ENCODE assay signal across 8 mouse cellular contexts in genomic region chrX:166169892-166170799, GRCm38 (mm10). TPM values are rescaled to one million over a fixed set of nuclear protein-coding genes. Genes with fewer than 3 reads are reported as not detected.
DNase-seq lines count a peak whose midpoint lies in the region; ATAC-seq and TF ChIP-seq lines count a peak whose summit lies in the region.

Gene Gemin8 (plus strand): TSS chrX:166170454.

- H3K36me3 ChIP-seq in embryonic facial prominence, embryonic 14.5 days (ENCODE audit: control insufficient read depth, insufficient read depth, low read length): no peaks in the 10 kb centered on the region
- no peaks in the 10 kb centered on the region for H3K36me3 ChIP-seq in heart, adult 2 months (ENCODE audit: control insufficient read depth, insufficient read depth, low read length)
- no peaks in the 10 kb centered on the region for H3K36me3 ChIP-seq in limb, embryonic 13.5 days
- H3K36me3 ChIP-seq in midbrain, embryonic 16.5 days (ENCODE audit: control insufficient read depth, insufficient read depth, low read length): no peaks in the 10 kb centered on the region

- TF ChIP-seq EP300 in heart, adult 2 months (IDR thresholded peaks at IDR 0.05; ENCODE audit: insufficient read depth, low read depth, low read length): no peak

- peak; percentile 99 for ATAC-seq in embryonic facial prominence, embryonic 14.5 days (ENCODE audit: low read depth)
- peak; percentile 99 for ATAC-seq in limb, embryonic 13.5 days (ENCODE audit: low FRiP score, low read depth)
- peak; percentile 99 for ATAC-seq in midbrain, embryonic 16.5 days

- DNase-seq in 3T3-L1 (ENCODE audit: low read depth, low spot score): peak; percentile 97
- peak; percentile 60 to 83 for DNase-seq in adrenal gland, postnatal 4 days (ENCODE audit: low spot score in 2 of 2)
- peak; percentile 98 for DNase-seq in embryonic facial prominence, embryonic 14.5 days (ENCODE audit: low spot score)
- DNase-seq in heart, adult 2 months: peak; percentile 92 to 94
- DNase-seq in kidney, adult 8-10 months: peak; percentile 93 to 95
- peak; percentile 84 to 96 for DNase-seq in spleen, postnatal 10 days (ENCODE audit: low spot score in 2 of 2)

- peak within 1 kb of the TSS; percentile 57 for H3K4me2 ChIP-seq in embryonic facial prominence, embryonic 14.5 days (ENCODE audit: low read depth, low read length)
- peak within 1 kb of the TSS; percentile 63 for H3K4me2 ChIP-seq in limb, embryonic 13.5 days (replicated peaks)
- peak within 1 kb of the TSS; percentile 56 for H3K4me2 ChIP-seq in midbrain, embryonic 16.5 days (ENCODE audit: low read length)

- TF ChIP-seq CTCF in heart, adult 2 months (IDR thresholded peaks at IDR 0.05): peak; percentile 56

- peak within 1 kb of the TSS; percentile 61 for H3K9ac ChIP-seq in embryonic facial prominence, embryonic 14.5 days (ENCODE audit: low read depth, low read length)
- peak within 1 kb of the TSS; percentile 70 for H3K9ac ChIP-seq in heart, adult 2 months (ENCODE audit: low read depth, low read length)
- H3K9ac ChIP-seq in limb, embryonic 13.5 days: peak within 1 kb of the TSS; percentile 69
- H3K9ac ChIP-seq in midbrain, embryonic 16.5 days (ENCODE audit: low read depth, low read length): peak within 1 kb of the TSS; percentile 68

- peak within 1 kb of the TSS; percentile 45 for H3K4me3 ChIP-seq in embryonic facial prominence, embryonic 14.5 days (ENCODE audit: low read depth, low read length)
- H3K4me3 ChIP-seq in heart, adult 2 months: peak within 1 kb of the TSS; percentile 67
- peak within 1 kb of the TSS; percentile 54 for H3K4me3 ChIP-seq in limb, embryonic 13.5 days
- H3K4me3 ChIP-seq in midbrain, embryonic 16.5 days (ENCODE audit: low read depth, low read length): peak within 1 kb of the TSS; percentile 51

- no peaks in the 10 kb centered on the region for H3K79me2 ChIP-seq in heart, adult 2 months (replicated peaks; ENCODE audit: control insufficient read depth, insufficient read depth, low read length)

- no peaks in the 10 kb centered on the region for H3K9me3 ChIP-seq in embryonic facial prominence, embryonic 14.5 days (ENCODE audit: control insufficient read depth, low read length)
- no peaks in the 10 kb centered on the region for H3K9me3 ChIP-seq in limb, embryonic 13.5 days
- H3K9me3 ChIP-seq in midbrain, embryonic 16.5 days (replicated peaks; ENCODE audit: control insufficient read depth, low read length, poor library complexity, severe bottlenecking): no peaks in the 10 kb centered on the region

- H3K27ac ChIP-seq in embryonic facial prominence, embryonic 14.5 days (replicated peaks; ENCODE audit: low read depth, low read length): peak within 1 kb of the TSS; percentile 75
- H3K27ac ChIP-seq in heart, adult 2 months: peak within 1 kb of the TSS; percentile 61
- peak within 1 kb of the TSS; percentile 63; the same call in 1 of the 2 replicates for H3K27ac ChIP-seq in limb, embryonic 13.5 days
- peak within 1 kb of the TSS; percentile 81 for H3K27ac ChIP-seq in midbrain, embryonic 16.5 days (ENCODE audit: low read length)

- 0 out of 2 replicates have a peak, but pooled peaks have one; percentile 10 for TF ChIP-seq POLR2A in heart, adult 2 months (IDR thresholded peaks at IDR 0.05; ENCODE audit: insufficient read depth, low read depth, low read length)

- intact Hi-C loops in heart, adult 2 months (cut with DNase I): loop anchor here (5.0 to 10.0 kb wide), 2 partner anchors 247 to 1065 kb away; no protein-coding TSS in a partner anchor

- WGBS in embryonic facial prominence, embryonic 14.5 days: 14% methylated on average over 29 of the region's 31 CpGs
- WGBS in heart, adult 2 months: 19% methylated on average over 31 of the region's 31 CpGs
- 17% methylated on average over 31 of the region's 31 CpGs for WGBS in limb, embryonic 13.5 days
- WGBS in midbrain, embryonic 16.5 days: 18% methylated on average over 28 of the region's 31 CpGs

- H3K4me1 ChIP-seq in embryonic facial prominence, embryonic 14.5 days (ENCODE audit: control insufficient read depth, insufficient read depth, low read length): no peaks in the 10 kb centered on the region
- H3K4me1 ChIP-seq in heart, adult 2 months (ENCODE audit: control insufficient read depth, insufficient read depth, low read length): no peaks in the 10 kb centered on the region
- 0 out of 2 replicates have a peak, but pooled peaks cover 3% of the 10 kb centered on the region for H3K4me1 ChIP-seq in limb, embryonic 13.5 days
- peaks cover 3% of the 10 kb centered on the region; the same call in 1 of the 2 replicates for H3K4me1 ChIP-seq in midbrain, embryonic 16.5 days (ENCODE audit: control insufficient read depth, insufficient read depth, low read length)

- H3K27me3 ChIP-seq in embryonic facial prominence, embryonic 14.5 days (replicated peaks; ENCODE audit: control insufficient read depth, insufficient read depth, low read length): 0 out of 2 replicates have a peak, but pooled peaks cover 3% of the 10 kb centered on the region
- no peaks in the 10 kb centered on the region for H3K27me3 ChIP-seq in heart, adult 2 months (ENCODE audit: control insufficient read depth, insufficient read depth, low read length)
- H3K27me3 ChIP-seq in limb, embryonic 13.5 days: peaks cover 8% of the 10 kb centered on the region; the same call in 1 of the 2 replicates
- H3K27me3 ChIP-seq in midbrain, embryonic 16.5 days (ENCODE audit: control insufficient read depth, insufficient read depth, low read depth, low read length): no peaks in the 10 kb centered on the region

RNA-seq across cellular contexts. Expression of gene Gemin8, which starts in this region (rescaled TPM):
- 10 to 100 TPM in 1 of 2 experiments, 1 to 10 TPM in 1; 9.8 to 16.6 TPM for total RNA-seq in adrenal gland, postnatal 4 days (2021)
- 11.8 and 11.9 TPM in 2 replicates for polyA plus RNA-seq in embryonic facial prominence, embryonic 14.5 days (2014; fragmentation: Nextera tagmentation; extraction: Ambion mirVana)
- total RNA-seq in heart, adult 2 months (2021): 1 to 10 TPM; 2.6 to 2.7 TPM
- polyA plus RNA-seq in heart, adult 2 months (2012; rRNA removed): 3.3 and 4.4 TPM in 2 replicates
- 12.5 and 13.8 TPM in 2 replicates for polyA plus RNA-seq in limb, embryonic 13.5 days (2015; fragmentation: Nextera tagmentation; extraction: Ambion mirVana)
- 7.2 and 7.7 TPM in 2 replicates for polyA plus RNA-seq in midbrain, embryonic 16.5 days (2015; fragmentation: Nextera tagmentation; extraction: Ambion mirVana)

Comparison
In these comparisons a context has a peak if more than half of its experiments do, and no peak if none do; other contexts are left out.
1. Peak in every context shown above with its lines: DNase-seq, ATAC-seq, H3K4me3 ChIP-seq and H3K27ac ChIP-seq.